Mouse (Mus musculus) hindbrain, embryonic 11.5 days (tissue): ENCODE results near the gene Acvr1b. TPM values are rescaled to one million over a fixed set of nuclear protein-coding genes. Genes with fewer than 3 reads are reported as not detected.

ENCODE experiments used
- ATAC-seq: fragments of 200-750 bp; cut with Nextera tagmentation; 2 replicates; pipeline ENCODE4 v1.8.0; 2017; ENCODE audit warnings: mild to moderate bottlenecking, moderate TSS enrichment, moderate library complexity; ENCODE audit not compliant: low FRiP score
- DNase-seq: peaks from one replicate; pipeline ENCODE4 v3.0.0-alpha.2; 2015; ENCODE audit warnings: low spot score
- H3K27ac ChIP-seq: fragments of 300-500 bp; sonication (generic); 2 replicates; pipeline ENCODE4 v1.5.1; 2014; ENCODE audit warnings: mild to moderate bottlenecking, low read depth, low read length
- H3K27me3 ChIP-seq: fragments of 300-500 bp; sonication (generic); 2 replicates; pipeline ENCODE4 v1.6.1; 2014; ENCODE audit warnings: mild to moderate bottlenecking, low read length, moderate library complexity, mixed read lengths; ENCODE audit not compliant: control insufficient read depth, insufficient read depth
- H3K36me3 ChIP-seq: fragments of 300-500 bp; sonication (generic); 2 replicates; pipeline ENCODE4 v1.6.1; 2014; ENCODE audit warnings: mild to moderate bottlenecking, low read length, moderate library complexity, mixed read lengths; ENCODE audit not compliant: control insufficient read depth, insufficient read depth
- H3K4me1 ChIP-seq: fragments of 300-500 bp; sonication (generic); replicated peaks from 2 replicates; pipeline ENCODE4 v1.6.1; 2014; ENCODE audit warnings: low read length, mixed read lengths; ENCODE audit not compliant: control insufficient read depth, insufficient read depth
- H3K4me2 ChIP-seq: fragments of 300-500 bp; sonication (generic); replicated peaks from 2 replicates; pipeline ENCODE4 v1.6.1; 2014; ENCODE audit warnings: mild to moderate bottlenecking, low read depth, low read length
- H3K4me3 ChIP-seq: fragments of 300-500 bp; sonication (generic); 2 replicates; pipeline ENCODE4 v1.5.1; 2014; ENCODE audit warnings: low read depth, low read length
- H3K9ac ChIP-seq: fragments of 300-500 bp; sonication (generic); 2 replicates; pipeline ENCODE4 v1.6.1; 2014; ENCODE audit warnings: low read depth, low read length
- H3K9me3 ChIP-seq: fragments of 300-500 bp; sonication (generic); 2 replicates; pipeline ENCODE4 v1.6.1; 2016; ENCODE audit warnings: low read length; ENCODE audit not compliant: control insufficient read depth
- WGBS: fragments of 180-500 bp; shearing (Covaris S2); extraction: QIAGEN DNeasy Blood & Tissue Kit; methylation state at CpG from one replicate; pipeline ENCODE4 v1.1.7; 2014; 5-methylcytosine and 5-hydroxymethylcytosine counted together
- polyA plus RNA-seq: library from polyadenylated mRNA; unstranded; fragments of >200 nt; fragmentation: Nextera tagmentation; extraction: Ambion mirVana; gene quantifications from 2 replicates; pipeline ENCODE4 v1.2.1, GENCODE M21; 2014

Gene Acvr1b
- polyA plus RNA-seq, 1 experiment from 2014 or later, result 16.2 TPM

DNA sequence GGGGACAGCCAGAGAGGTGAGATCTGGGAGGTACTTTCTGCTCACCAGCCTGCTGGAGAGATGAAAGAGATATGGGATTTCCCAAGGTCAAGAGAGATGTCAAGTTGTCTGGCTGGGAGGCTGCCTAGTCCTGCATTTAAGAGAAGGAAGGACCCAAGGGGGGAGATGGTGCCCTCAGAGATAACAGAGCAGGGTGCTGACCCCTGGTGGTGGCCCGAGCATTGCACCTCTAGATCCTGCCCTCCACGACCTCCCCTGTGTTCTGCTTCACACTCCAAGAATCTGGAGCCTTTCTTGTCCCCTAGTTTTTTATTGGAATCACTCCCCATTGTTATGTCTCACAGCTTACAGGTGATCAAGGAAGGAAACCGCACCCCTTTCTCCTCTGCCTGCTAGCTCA is 63.0 kb downstream of the Acvr1b start:
- 15% methylated on average over 3 of the region's 3 CpGs for WGBS
- H3K9me3 ChIP-seq, result no peaks in the 10 kb centered on the region
- no peak overlapping the region for H3K27ac ChIP-seq
- no peak overlapping the region for H3K4me3 ChIP-seq
- DNase-seq, result peak; percentile 76
- no peaks in the 10 kb centered on the region; the same call in 1 of the 2 replicates for H3K4me1 ChIP-seq
- ATAC-seq, result no peak
- H3K36me3 ChIP-seq, result no peaks in the 10 kb centered on the region
- no peak overlapping the region for H3K9ac ChIP-seq
- H3K4me2 ChIP-seq, result no peak overlapping the region
- peaks cover 3% of the 10 kb centered on the region; the same call in 1 of the 2 replicates for H3K27me3 ChIP-seq

DNA sequence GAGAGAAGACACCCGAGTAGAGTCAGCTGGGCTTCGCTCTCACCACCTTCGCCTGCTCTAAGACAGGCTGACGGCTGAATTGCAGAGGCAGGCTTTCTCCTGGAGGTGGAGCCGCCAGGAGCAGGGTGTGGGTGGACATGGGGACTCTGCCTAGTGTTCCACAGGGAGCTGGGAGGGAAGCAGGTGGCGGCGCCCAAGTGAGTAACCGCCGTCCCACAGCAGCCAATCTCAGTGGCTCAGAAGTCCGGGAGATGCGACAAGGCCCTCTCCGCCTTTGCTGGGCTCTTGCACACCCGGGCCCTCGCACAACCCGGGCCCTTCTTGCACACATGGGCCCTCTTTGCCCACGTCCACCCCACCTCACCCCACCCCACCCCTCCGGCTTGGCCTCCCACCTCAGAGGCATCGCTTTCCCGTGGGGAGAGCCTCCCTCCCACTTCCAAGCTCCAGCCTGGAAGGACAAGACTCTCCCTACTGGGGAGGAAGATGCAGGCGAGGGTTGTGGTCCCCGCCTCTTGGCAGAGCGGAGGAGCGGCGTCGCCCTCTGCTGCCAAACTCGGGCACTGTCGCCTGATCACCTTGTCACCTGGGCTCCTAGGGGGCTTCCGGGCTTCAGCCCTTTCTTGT is 65.1 kb downstream of the Acvr1b start:
- ATAC-seq (peak; percentile 50; the same call in 1 of the 2 replicates), DNase-seq (peak; percentile 77)
- Histone ChIP-seq H3K27ac (no peak overlapping the region), H3K27me3 (peaks cover 3% of the 10 kb centered on the region; the same call in 1 of the 2 replicates), H3K4me3 (peak overlapping the region; percentile 8), H3K4me2 (peak overlapping the region; percentile 42), H3K9me3 (no peaks in the 10 kb centered on the region), H3K36me3 (no peaks in the 10 kb centered on the region), H3K4me1 (no peaks in the 10 kb centered on the region; the same call in 1 of the 2 replicates), H3K9ac (peak overlapping the region; percentile 34)
- WGBS, result 6% methylated on average over 28 of the region's 28 CpGs

- no peak for DNase-seq
- Histone ChIP-seq H3K9ac (no peak overlapping the region), H3K4me3 (no peak overlapping the region), H3K9me3 (no peaks in the 10 kb centered on the region), H3K4me1 (no peaks in the 10 kb centered on the region; the same call in 1 of the 2 replicates), H3K4me2 (no peak overlapping the region), H3K27ac (no peak overlapping the region), H3K36me3 (no peaks in the 10 kb centered on the region), H3K27me3 (peaks cover 3% of the 10 kb centered on the region; the same call in 1 of the 2 replicates)
- WGBS, result 66% methylated on average over 8 of the region's 8 CpGs
- ATAC-seq, result no peak
These were observed 66.0 kb downstream of the Acvr1b start for GRCm38 (mm10) chr15:101239821-101240220.

GRCm38 (mm10) chr15:101240799-101241204 is 66.9 kb downstream of the Acvr1b start:
- H3K4me2 ChIP-seq, result no peak overlapping the region; the same call in 1 of the 2 replicates
- no peak overlapping the region for H3K4me3 ChIP-seq
- peak; percentile 39; the same call in 1 of the 2 replicates for ATAC-seq

GRCm38 (mm10) chr15:101241236-101241635 is 67.4 kb downstream of the Acvr1b start:
- Histone ChIP-seq H3K9me3 (no peaks in the 10 kb centered on the region), H3K36me3 (no peaks in the 10 kb centered on the region), H3K4me2 (no peak overlapping the region; the same call in 1 of the 2 replicates), H3K27me3 (peaks cover 3% of the 10 kb centered on the region; the same call in 1 of the 2 replicates), H3K4me3 (no peak overlapping the region), H3K27ac (no peak overlapping the region), H3K4me1 (no peaks in the 10 kb centered on the region), H3K9ac (no peak overlapping the region)
- 72% methylated on average over 9 of the region's 9 CpGs for WGBS
- no peak for DNase-seq
- no peak for ATAC-seq

More at GRCm38 (mm10) chr15:101240799-101241204, 66.9 kb downstream of the Acvr1b start:
- H3K9me3 ChIP-seq, result no peaks in the 10 kb centered on the region
- no peaks in the 10 kb centered on the region for H3K4me1 ChIP-seq
- H3K9ac ChIP-seq, result no peak overlapping the region
- peak; percentile 89 for DNase-seq
- H3K27ac ChIP-seq, result no peak overlapping the region
- WGBS, result 21% methylated on average over 10 of the region's 10 CpGs
- no peaks in the 10 kb centered on the region for H3K36me3 ChIP-seq
- H3K27me3 ChIP-seq, result peaks cover 3% of the 10 kb centered on the region; the same call in 1 of the 2 replicates

- Histone ChIP-seq H3K27ac (no peak overlapping the region), H3K4me2 (no peak overlapping the region), H3K36me3 (no peaks in the 10 kb centered on the region), H3K27me3 (peaks cover 3% of the 10 kb centered on the region; the same call in 1 of the 2 replicates), H3K9me3 (no peaks in the 10 kb centered on the region), H3K9ac (no peak overlapping the region), H3K4me3 (no peak overlapping the region), H3K4me1 (no peaks in the 10 kb centered on the region)
- WGBS, result 68% methylated on average over 9 of the region's 9 CpGs
- DNase-seq, result no peak
- no peak for ATAC-seq
These were observed 68.0 kb downstream of the Acvr1b start for GRCm38 (mm10) chr15:101241853-101242252.

DNA sequence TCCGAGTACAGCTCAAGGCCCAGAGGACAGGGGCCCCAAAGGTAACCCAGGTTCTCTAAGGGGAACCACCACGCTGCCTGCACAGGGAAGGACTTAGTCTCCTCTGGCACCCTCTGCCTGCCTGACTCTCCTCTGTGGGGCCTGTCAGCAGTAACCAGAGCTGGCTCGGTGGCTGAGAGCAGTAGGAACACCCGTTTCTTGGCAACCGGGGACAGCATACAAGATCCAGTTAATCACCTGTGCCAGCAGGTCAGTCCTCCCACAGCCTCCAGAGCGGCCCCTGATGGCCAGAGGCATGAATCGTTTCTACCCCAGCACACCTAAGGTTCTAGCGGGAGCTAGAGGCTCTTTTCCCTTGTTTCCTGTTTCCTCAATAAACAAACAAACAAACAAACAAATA is 68.8 kb downstream of the Acvr1b start:
- Histone ChIP-seq H3K27me3 (peaks cover 3% of the 10 kb centered on the region; the same call in 1 of the 2 replicates), H3K4me2 (no peak overlapping the region), H3K9me3 (no peaks in the 10 kb centered on the region), H3K4me3 (no peak overlapping the region), H3K36me3 (no peaks in the 10 kb centered on the region), H3K27ac (no peak overlapping the region), H3K9ac (no peak overlapping the region), H3K4me1 (no peaks in the 10 kb centered on the region)
- ATAC-seq (no peak), DNase-seq (peak; percentile 39)
- whole genome bisulfite sequencing, result 24% methylated on average over 8 of the region's 8 CpGs

DNA sequence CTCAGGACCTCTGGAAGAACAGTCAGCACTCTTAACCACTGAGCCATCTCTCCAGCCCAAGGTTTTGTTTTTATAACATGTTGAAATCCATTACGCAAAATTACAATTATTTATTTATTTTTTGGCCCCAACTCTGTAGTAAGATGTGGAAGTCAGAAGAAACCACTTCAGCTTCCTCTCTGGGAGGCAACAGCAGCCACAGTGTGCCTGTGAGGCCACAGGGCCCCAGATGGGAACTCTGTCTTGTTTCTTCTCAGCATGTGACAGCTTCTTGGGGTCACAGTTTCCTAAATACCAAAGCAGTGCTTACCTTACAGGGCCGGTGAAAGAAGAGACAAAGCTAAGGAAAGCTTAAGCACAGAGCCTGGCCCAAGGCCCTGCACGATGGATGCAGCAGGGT is 70.1 kb downstream of the Acvr1b start:
- H3K4me1 ChIP-seq, result no peaks in the 10 kb centered on the region
- DNase-seq (no peak), ATAC-seq (no peak)
- no peak overlapping the region for H3K4me3 ChIP-seq
- H3K9ac ChIP-seq, result no peak overlapping the region
- H3K27me3 ChIP-seq, result no peaks in the 10 kb centered on the region
- H3K36me3 ChIP-seq, result no peaks in the 10 kb centered on the region
- H3K4me2 ChIP-seq, result no peak overlapping the region
- 66% methylated on average over 3 of the region's 3 CpGs for WGBS
- no peaks in the 10 kb centered on the region for H3K9me3 ChIP-seq
- no peak overlapping the region for H3K27ac ChIP-seq
